In the genomic region with DNA sequence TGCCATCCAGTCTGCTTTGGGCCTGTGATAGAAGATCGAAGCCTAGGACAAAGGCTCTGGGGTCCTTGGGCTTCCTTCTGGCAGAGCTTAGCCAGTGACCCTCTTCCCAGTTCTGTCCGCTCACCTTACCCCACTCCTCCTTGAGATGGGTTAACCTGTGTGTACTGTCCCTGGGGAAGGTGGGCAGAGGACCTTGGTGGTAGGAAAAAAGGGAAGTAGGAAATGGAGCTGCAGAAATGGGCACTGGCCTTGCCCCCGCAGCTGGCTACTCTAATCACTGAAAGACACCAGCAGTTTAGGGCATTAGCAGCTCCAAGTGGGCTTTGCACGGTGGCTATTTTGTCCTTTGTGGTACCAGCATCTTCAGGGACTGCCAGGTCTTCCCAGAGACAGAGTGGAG, we compare ENCODE assay signal across 9 mouse cellular contexts. TPM values are rescaled to one million over a fixed set of nuclear protein-coding genes. Genes with fewer than 3 reads are reported as not detected.
DNase-seq lines count a peak whose midpoint lies in the region; ATAC-seq and TF ChIP-seq lines count a peak whose summit lies in the region.
"Had no signal": no experiment of that assay in that cellular context is flagged by ENCODE, and none has a peak within 500 bp of the region (broad histone marks: within the 10 kb centered on the region; RNA-seq: fewer than 3 reads in every experiment).

No protein-coding gene starts in this region.

- H3K9me3 ChIP-seq in lung, embryonic 14.5 days (ENCODE audit: low read depth, low read length) = no peaks in the 10 kb centered on the region
- no peaks in the 10 kb centered on the region for H3K9me3 ChIP-seq in embryonic facial prominence, embryonic 15.5 days (replicated peaks)
- H3K9me3 ChIP-seq in neural tube, embryonic 13.5 days = no peaks in the 10 kb centered on the region

- no peak overlapping the region; the same call in 1 of the 2 replicates for H3K9ac ChIP-seq in lung, embryonic 14.5 days
- H3K9ac ChIP-seq in embryonic facial prominence, embryonic 15.5 days = no peak overlapping the region
- 0 out of 2 replicates have a peak overlapping the region, but pooled peaks have one; percentile 32 for H3K9ac ChIP-seq in neural tube, embryonic 13.5 days

- no peak overlapping the region for H3K4me2 ChIP-seq in lung, embryonic 14.5 days
- 0 out of 2 replicates have a peak overlapping the region, but pooled peaks have one; percentile 10 for H3K4me2 ChIP-seq in embryonic facial prominence, embryonic 15.5 days (replicated peaks)
- H3K4me2 ChIP-seq in neural tube, embryonic 13.5 days = no peak overlapping the region

- no peaks in the 10 kb centered on the region for H3K4me1 ChIP-seq in lung, embryonic 14.5 days (ENCODE audit: insufficient read depth)
- peaks cover 29% of the 10 kb centered on the region for H3K4me1 ChIP-seq in embryonic facial prominence, embryonic 15.5 days
- peaks cover 19% of the 10 kb centered on the region for H3K4me1 ChIP-seq in neural tube, embryonic 13.5 days (replicated peaks)

- peak overlapping the region; percentile 21 for H3K4me3 ChIP-seq in gastrocnemius, adult 2 months
- no peak overlapping the region for H3K4me3 ChIP-seq in lung, embryonic 14.5 days (ENCODE audit: low read depth, low read length)
- no peak overlapping the region for H3K4me3 ChIP-seq in embryonic facial prominence, embryonic 15.5 days (replicated peaks)
- H3K4me3 ChIP-seq in neural tube, embryonic 13.5 days = no peak overlapping the region

- WGBS in lung, embryonic 14.5 days = 81% methylated on average over 4 of the region's 4 CpGs
- 80% methylated on average over 4 of the region's 4 CpGs for WGBS in embryonic facial prominence, embryonic 15.5 days
- WGBS in neural tube, embryonic 13.5 days = 80% methylated on average over 4 of the region's 4 CpGs

- H3K27me3 ChIP-seq in lung, embryonic 14.5 days (ENCODE audit: insufficient read depth, low read length) = no peaks in the 10 kb centered on the region
- no peaks in the 10 kb centered on the region for H3K27me3 ChIP-seq in embryonic facial prominence, embryonic 15.5 days
- no peaks in the 10 kb centered on the region for H3K27me3 ChIP-seq in neural tube, embryonic 13.5 days

- no peak for DNase-seq in gastrocnemius, adult 2 months
- DNase-seq in gastrocnemius, adult 8-10 months (ENCODE audit: low spot score in 2 of 2) = no peak
- no peak for DNase-seq in lung, embryonic 14.5 days
- no peak for DNase-seq in lung, postnatal 14 days
- DNase-seq in c-Kit-positive CD71-positive TER-119-positive erythroid progenitor cells, embryonic 14.5 days (ENCODE audit: low spot score) = no peak
- no peak for DNase-seq in left cerebral cortex, adult 11 months (ENCODE audit: low spot score)

- no peak for TF ChIP-seq CTCF in gastrocnemius, adult 2 months (IDR thresholded peaks at IDR 0.05)
- TF ChIP-seq CTCF in lung, embryonic 14.5 days (IDR thresholded peaks at IDR 0.05; ENCODE audit: low read depth) = no peak

- intact Hi-C loops in gastrocnemius, adult 2 months (cut with DNase I) = loop anchor here (2.0 kb wide), 1 partner anchor 46 kb away; no protein-coding TSS in a partner anchor

- ATAC-seq in lung, embryonic 14.5 days (ENCODE audit: insufficient read depth) = no peak
- ATAC-seq in embryonic facial prominence, embryonic 15.5 days (ENCODE audit: insufficient number of reproducible peaks, low FRiP score, low TSS enrichment, low read depth) = no peak
- ATAC-seq in neural tube, embryonic 13.5 days (ENCODE audit: low read depth) = no peak

- peaks cover 1% of the 10 kb centered on the region; the same call in 1 of the 2 replicates for H3K36me3 ChIP-seq in lung, embryonic 14.5 days (ENCODE audit: insufficient read depth)
- H3K36me3 ChIP-seq in embryonic facial prominence, embryonic 15.5 days = peaks cover 6% of the 10 kb centered on the region; the same call in 1 of the 2 replicates
- peaks cover 22% of the 10 kb centered on the region for H3K36me3 ChIP-seq in neural tube, embryonic 13.5 days

- peak overlapping the region; percentile 90 for H3K27ac ChIP-seq in gastrocnemius, adult 2 months
- H3K27ac ChIP-seq in lung, embryonic 14.5 days (ENCODE audit: low read depth) = 0 out of 2 replicates have a peak overlapping the region, but pooled peaks have one; percentile 10
- H3K27ac ChIP-seq in embryonic facial prominence, embryonic 15.5 days (replicated peaks) = peak overlapping the region; percentile 65
- H3K27ac ChIP-seq in neural tube, embryonic 13.5 days (replicated peaks) = no peak overlapping the region

RNA-seq across cellular contexts. Expression of gene Zc3h12a, which starts 12.6 kb away (rescaled TPM):
- total RNA-seq in gastrocnemius, adult 2 months (2021) = 1 to 10 TPM; 2.6 TPM
- 1 to 10 TPM; 1.4 to 2.3 (median 2.0) TPM for total RNA-seq in gastrocnemius, adult 8-10 months (2022)
- 0.41 and 0.42 TPM in 2 replicates for polyA plus RNA-seq in lung, embryonic 14.5 days (2014; fragmentation: Nextera tagmentation; extraction: Ambion mirVana)
- polyA plus RNA-seq in embryonic facial prominence, embryonic 15.5 days (2015; fragmentation: Nextera tagmentation; extraction: Ambion mirVana) = 1.7 and 2.1 TPM in 2 replicates
- 0.18 and 0.29 TPM in 2 replicates for polyA plus RNA-seq in neural tube, embryonic 13.5 days (2015; fragmentation: Nextera tagmentation; extraction: Ambion mirVana)

RNA-seq across cellular contexts. Expression of gene Meaf6, which starts 30.1 kb away (rescaled TPM):
- 10 to 100 TPM; 12.0 to 13.5 TPM for total RNA-seq in gastrocnemius, adult 2 months (2021)
- 10 to 100 TPM in 1 of 4 experiments, 1 to 10 TPM in 3; 7.9 to 12.3 (median 8.2) TPM for total RNA-seq in gastrocnemius, adult 8-10 months (2022)
- polyA plus RNA-seq in lung, embryonic 14.5 days (2014; fragmentation: Nextera tagmentation; extraction: Ambion mirVana) = 63.5 and 65.2 TPM in 2 replicates
- polyA plus RNA-seq in embryonic facial prominence, embryonic 15.5 days (2015; fragmentation: Nextera tagmentation; extraction: Ambion mirVana) = 56.3 and 59.1 TPM in 2 replicates
- polyA plus RNA-seq in neural tube, embryonic 13.5 days (2015; fragmentation: Nextera tagmentation; extraction: Ambion mirVana) = 150 and 151 TPM in 2 replicates

RNA-seq across cellular contexts. Expression of gene Snip1, which starts 48.6 kb away (rescaled TPM):
- total RNA-seq in gastrocnemius, adult 2 months (2021) = 1 to 10 TPM; 4.5 to 6.1 TPM
- total RNA-seq in gastrocnemius, adult 8-10 months (2022) = 1 to 10 TPM; 3.9 to 5.6 (median 4.8) TPM
- polyA plus RNA-seq in lung, embryonic 14.5 days (2014; fragmentation: Nextera tagmentation; extraction: Ambion mirVana) = 35.0 and 35.6 TPM in 2 replicates
- 31.0 and 31.9 TPM in 2 replicates for polyA plus RNA-seq in embryonic facial prominence, embryonic 15.5 days (2015; fragmentation: Nextera tagmentation; extraction: Ambion mirVana)
- polyA plus RNA-seq in neural tube, embryonic 13.5 days (2015; fragmentation: Nextera tagmentation; extraction: Ambion mirVana) = 23.8 and 27.9 TPM in 2 replicates

RNA-seq across cellular contexts. Expression of gene Dnali1, which starts 49.6 kb away (rescaled TPM):
- not detected for total RNA-seq in gastrocnemius, adult 2 months (2021)
- total RNA-seq in gastrocnemius, adult 8-10 months (2022) = not detected
- polyA plus RNA-seq in lung, embryonic 14.5 days (2014; fragmentation: Nextera tagmentation; extraction: Ambion mirVana) = 0.13 and 0.42 TPM in 2 replicates
- 4.8 and 9.3 TPM in 2 replicates for polyA plus RNA-seq in embryonic facial prominence, embryonic 15.5 days (2015; fragmentation: Nextera tagmentation; extraction: Ambion mirVana)
- 0.54 and 0.63 TPM in 2 replicates for polyA plus RNA-seq in neural tube, embryonic 13.5 days (2015; fragmentation: Nextera tagmentation; extraction: Ambion mirVana)
- polyA plus RNA-seq: inflammation-experienced regulatory T-cells, adult 6 months had no signal
